Mouse (Mus musculus) hindbrain, embryonic 13.5 days (tissue): Measurements from ENCODE around the gene Ap2a1. TPM values are rescaled to one million over a fixed set of nuclear protein-coding genes. Genes with fewer than 3 reads are reported as not detected.

Experiments
- ATAC-seq: fragments of 200-750 bp; cut with Nextera tagmentation; 2 replicates; pipeline ENCODE4 v1.8.0; 2017; ENCODE audit warnings: moderate TSS enrichment; ENCODE audit not compliant: low FRiP score
- H3K27ac ChIP-seq: fragments of 300-500 bp; sonication (generic); 2 replicates; pipeline ENCODE4 v1.5.1; 2015; ENCODE audit warnings: inconsistent platforms, mild to moderate bottlenecking, moderate library complexity
- H3K27me3 ChIP-seq: fragments of 300-500 bp; sonication (generic); 2 replicates; pipeline ENCODE4 v1.6.1; 2015; ENCODE audit warnings: mild to moderate bottlenecking, inconsistent platforms
- H3K36me3 ChIP-seq: fragments of 300-500 bp; sonication (generic); 2 replicates; pipeline ENCODE4 v1.6.1; 2015; ENCODE audit warnings: mild to moderate bottlenecking, inconsistent platforms
- H3K4me1 ChIP-seq: fragments of 300-500 bp; sonication (generic); replicated peaks from 2 replicates; pipeline ENCODE4 v1.6.1; 2015; ENCODE audit warnings: inconsistent platforms
- H3K4me2 ChIP-seq: fragments of 300-500 bp; sonication (generic); 2 replicates; pipeline ENCODE4 v1.6.1; 2015; ENCODE audit warnings: inconsistent platforms, mild to moderate bottlenecking, moderate library complexity
- H3K4me3 ChIP-seq: fragments of 300-500 bp; sonication (generic); 2 replicates; pipeline ENCODE4 v1.5.1; 2015; ENCODE audit warnings: mild to moderate bottlenecking, inconsistent platforms
- H3K9ac ChIP-seq: fragments of 300-500 bp; sonication (generic); 2 replicates; pipeline ENCODE4 v1.6.1; 2015; ENCODE audit warnings: mild to moderate bottlenecking, inconsistent platforms
- H3K9me3 ChIP-seq: fragments of 300-500 bp; sonication (generic); 2 replicates; pipeline ENCODE4 v1.6.1; 2016; ENCODE audit warnings: inconsistent platforms
- WGBS: fragments of 180-500 bp; shearing (Covaris S2); methylation state at CpG from one replicate; pipeline ENCODE4 v1.1.7; 2015; 5-methylcytosine and 5-hydroxymethylcytosine counted together
- polyA plus RNA-seq: library from polyadenylated mRNA; unstranded; fragments of >200 nt; fragmentation: Nextera tagmentation; extraction: Ambion mirVana; gene quantifications from 2 replicates; pipeline ENCODE4 v1.2.1, GENCODE M21; 2015

The Ap2a1 gene
- polyA plus RNA-seq, 1 experiment from 2014 or later, result 105 TPM

- H3K4me1 ChIP-seq, result peaks cover 37% of the 10 kb centered on the region
Observed at GRCm38 (mm10) chr7:44901230-44901722, 28.0 kb downstream of the Ap2a1 start.

GRCm38 (mm10) chr7:44900632-44901031 lies 28.7 kb downstream of the Ap2a1 start:
- ATAC-seq, result no peak
- peaks cover 38% of the 10 kb centered on the region for H3K4me1 ChIP-seq
- H3K4me3 ChIP-seq, result no peak overlapping the region
- H3K9ac ChIP-seq, result no peak overlapping the region; the same call in 1 of the 2 replicates
- H3K27ac ChIP-seq, result no peak overlapping the region
- H3K9me3 ChIP-seq, result no peaks in the 10 kb centered on the region
- 85% methylated on average over 11 of the region's 11 CpGs for WGBS
- no peak overlapping the region for H3K4me2 ChIP-seq
- no peaks in the 10 kb centered on the region for H3K27me3 ChIP-seq
- peaks cover 69% of the 10 kb centered on the region for H3K36me3 ChIP-seq

More at GRCm38 (mm10) chr7:44901230-44901722, 28.0 kb downstream of the Ap2a1 start:
- no peaks in the 10 kb centered on the region for H3K27me3 ChIP-seq
- WGBS, result 20% methylated on average over 21 of the region's 21 CpGs
- no peak overlapping the region for H3K4me3 ChIP-seq
- peaks cover 76% of the 10 kb centered on the region for H3K36me3 ChIP-seq
- H3K4me2 ChIP-seq, result peak overlapping the region; percentile 42
- H3K9me3 ChIP-seq, result no peaks in the 10 kb centered on the region
- ATAC-seq, result no peak
- H3K27ac ChIP-seq, result 0 out of 2 replicates have a peak overlapping the region, but pooled peaks have one; percentile 44
- H3K9ac ChIP-seq, result peak overlapping the region; percentile 35; the same call in 1 of the 2 replicates

GRCm38 (mm10) chr7:44898607-44899006 lies 30.7 kb downstream of the Ap2a1 start:
- Histone ChIP-seq H3K4me3 (no peak overlapping the region), H3K9ac (peak overlapping the region; percentile 76; the same call in 1 of the 2 replicates)
- 39% methylated on average over 19 of the region's 19 CpGs for WGBS

GRCm38 (mm10) chr7:44896499-44896898 lies 32.8 kb downstream of the Ap2a1 start:
- peak overlapping the region; percentile 56 for H3K4me3 ChIP-seq
- peaks cover 29% of the 10 kb centered on the region for H3K36me3 ChIP-seq
- peak overlapping the region; percentile 93 for H3K27ac ChIP-seq
- H3K27me3 ChIP-seq, result no peaks in the 10 kb centered on the region
- 28% methylated on average over 10 of the region's 10 CpGs for WGBS
- peak overlapping the region; percentile 80 for H3K4me2 ChIP-seq
- peak overlapping the region; percentile 76 for H3K9ac ChIP-seq
- ATAC-seq, result no peak
- H3K9me3 ChIP-seq, result no peaks in the 10 kb centered on the region
- peaks cover 61% of the 10 kb centered on the region for H3K4me1 ChIP-seq

More at GRCm38 (mm10) chr7:44898607-44899006, 30.7 kb downstream of the Ap2a1 start:
- Histone ChIP-seq H3K9me3 (no peaks in the 10 kb centered on the region), H3K27ac (peak overlapping the region; percentile 4; the same call in 1 of the 2 replicates), H3K36me3 (peaks cover 49% of the 10 kb centered on the region), H3K4me1 (peaks cover 53% of the 10 kb centered on the region), H3K4me2 (peak overlapping the region; percentile 30; the same call in 1 of the 2 replicates), H3K27me3 (no peaks in the 10 kb centered on the region)
- ATAC-seq, result no peak

- peaks cover 22% of the 10 kb centered on the region for H3K36me3 ChIP-seq
- peak within 1 kb of the TSS; percentile 76 for H3K9ac ChIP-seq
- H3K9me3 ChIP-seq, result no peaks in the 10 kb centered on the region
- peaks cover 61% of the 10 kb centered on the region for H3K4me1 ChIP-seq
- ATAC-seq, result peak; percentile 84
- peak within 1 kb of the TSS; percentile 93 for H3K27ac ChIP-seq
- no peaks in the 10 kb centered on the region for H3K27me3 ChIP-seq
- under 1% methylated on average over 34 of the region's 34 CpGs for WGBS
- peak within 1 kb of the TSS; percentile 80 for H3K4me2 ChIP-seq
- H3K4me3 ChIP-seq, result peak within 1 kb of the TSS; percentile 56
Observed at GRCm38 (mm10) chr7:44895593-44896434, 33.5 kb downstream of the Ap2a1 start, which contains the start of gene Fuz. Gene Fuz (plus strand): TSS chr7:44896079.

- no peaks in the 10 kb centered on the region for H3K9me3 ChIP-seq
- H3K36me3 ChIP-seq, result peaks cover 16% of the 10 kb centered on the region
- peak overlapping the region; percentile 80 for H3K4me2 ChIP-seq
- H3K4me3 ChIP-seq, result peak overlapping the region; percentile 56
- peaks cover 67% of the 10 kb centered on the region for H3K4me1 ChIP-seq
- no peak overlapping the region for H3K9ac ChIP-seq
- H3K27ac ChIP-seq, result peak overlapping the region; percentile 93
- 24% methylated on average over 7 of the region's 7 CpGs for WGBS
- ATAC-seq, result no peak
- no peaks in the 10 kb centered on the region for H3K27me3 ChIP-seq
Observed at GRCm38 (mm10) chr7:44895206-44895592, 34.1 kb downstream of the Ap2a1 start.

GRCm38 (mm10) chr7:44894175-44894574 lies 35.1 kb downstream of the Ap2a1 start:
- Histone ChIP-seq H3K36me3 (peaks cover 12% of the 10 kb centered on the region), H3K27me3 (no peaks in the 10 kb centered on the region), H3K4me1 (peaks cover 75% of the 10 kb centered on the region), H3K4me2 (no peak overlapping the region), H3K9ac (no peak overlapping the region), H3K27ac (peak overlapping the region; percentile 93), H3K9me3 (no peaks in the 10 kb centered on the region), H3K4me3 (no peak overlapping the region)
- WGBS, result 88% methylated on average over 3 of the region's 3 CpGs
- ATAC-seq, result no peak

GRCm38 (mm10) chr7:44893197-44893596 lies 36.1 kb downstream of the Ap2a1 start:
- peaks cover 78% of the 10 kb centered on the region for H3K4me1 ChIP-seq

GRCm38 (mm10) chr7:44892276-44892921 lies 36.9 kb downstream of the Ap2a1 start, which contains the start of gene Med25:
Gene Med25 (minus strand): TSS chr7:44892712.
- Histone ChIP-seq H3K4me2 (peak within 1 kb of the TSS; percentile 91), H3K27ac (peak within 1 kb of the TSS; percentile 99), H3K9me3 (no peaks in the 10 kb centered on the region), H3K4me1 (peaks cover 76% of the 10 kb centered on the region), H3K4me3 (peak within 1 kb of the TSS; percentile 90), H3K36me3 (peaks cover 19% of the 10 kb centered on the region), H3K27me3 (no peaks in the 10 kb centered on the region), H3K9ac (peak within 1 kb of the TSS; percentile 95)
- peak; percentile 71 for ATAC-seq
- WGBS, result under 1% methylated on average over 56 of the region's 56 CpGs

More at GRCm38 (mm10) chr7:44893197-44893596, 36.1 kb downstream of the Ap2a1 start:
- no peaks in the 10 kb centered on the region for H3K27me3 ChIP-seq
- no peak for ATAC-seq
- no peaks in the 10 kb centered on the region for H3K9me3 ChIP-seq
- H3K9ac ChIP-seq, result peak overlapping the region; percentile 62
- peak overlapping the region; percentile 91 for H3K4me2 ChIP-seq
- peaks cover 16% of the 10 kb centered on the region for H3K36me3 ChIP-seq
- H3K4me3 ChIP-seq, result peak overlapping the region; percentile 27
- WGBS, result 15% methylated on average over 8 of the region's 8 CpGs
- peak overlapping the region; percentile 90 for H3K27ac ChIP-seq

- Histone ChIP-seq H3K27me3 (no peaks in the 10 kb centered on the region), H3K4me1 (peaks cover 76% of the 10 kb centered on the region), H3K4me3 (peak overlapping the region; percentile 90), H3K4me2 (peak overlapping the region; percentile 91), H3K9me3 (no peaks in the 10 kb centered on the region), H3K9ac (peak overlapping the region; percentile 95), H3K27ac (peak overlapping the region; percentile 99), H3K36me3 (peaks cover 27% of the 10 kb centered on the region)
- 15% methylated on average over 6 of the region's 6 CpGs for WGBS
- no peak for ATAC-seq
Observed at GRCm38 (mm10) chr7:44891611-44892010, 37.7 kb downstream of the Ap2a1 start.

GRCm38 (mm10) chr7:44890737-44891136 lies 38.6 kb downstream of the Ap2a1 start:
- ATAC-seq, result no peak
- peaks cover 33% of the 10 kb centered on the region for H3K36me3 ChIP-seq
- H3K4me1 ChIP-seq, result peaks cover 71% of the 10 kb centered on the region
- no peaks in the 10 kb centered on the region for H3K9me3 ChIP-seq
- H3K9ac ChIP-seq, result peak overlapping the region; percentile 95
- H3K4me2 ChIP-seq, result peak overlapping the region; percentile 91
- H3K27me3 ChIP-seq, result no peaks in the 10 kb centered on the region
- H3K4me3 ChIP-seq, result peak overlapping the region; percentile 90
- 49% methylated on average over 4 of the region's 4 CpGs for WGBS
- H3K27ac ChIP-seq, result peak overlapping the region; percentile 99; the same call in 1 of the 2 replicates

- Histone ChIP-seq H3K9ac (peak overlapping the region; percentile 95), H3K4me3 (peak overlapping the region; percentile 90), H3K4me2 (peak overlapping the region; percentile 91), H3K27me3 (no peaks in the 10 kb centered on the region), H3K9me3 (no peaks in the 10 kb centered on the region), H3K27ac (0 out of 2 replicates have a peak overlapping the region, but pooled peaks have one; percentile 99), H3K36me3 (peaks cover 39% of the 10 kb centered on the region), H3K4me1 (peaks cover 70% of the 10 kb centered on the region)
- WGBS, result 77% methylated on average over 7 of the region's 7 CpGs
- ATAC-seq, result no peak
Observed at GRCm38 (mm10) chr7:44890180-44890579, 39.1 kb downstream of the Ap2a1 start.
